Mouse (Mus musculus) layer of hippocampus, adult 18-20 months (tissue): ENCODE measurements around the gene Ncf4. TPM values are rescaled to one million over a fixed set of nuclear protein-coding genes. Genes with fewer than 3 reads are reported as not detected.
"Not testable (repeated sequence)": the region's sequence is repeated elsewhere in the genome, so short reads cannot be mapped to it uniquely, and the experiment has no call there.

Experiments used
- DNase-seq, 2 experiments: peaks; one replicate each; pipeline ENCODE4 v3.0.0; 2022; ENCODE audit warnings: low spot score in 2 of 2
- total RNA-seq, 2 experiments: library from RNA; stranded (reverse); gene quantifications; 2 replicates each; pipeline ENCODE4 v1.2.3; 2021

Ncf4 gene
- total RNA-seq, 2 experiments from 2014 or later: 1.1 to 1.8 TPM

DNA sequence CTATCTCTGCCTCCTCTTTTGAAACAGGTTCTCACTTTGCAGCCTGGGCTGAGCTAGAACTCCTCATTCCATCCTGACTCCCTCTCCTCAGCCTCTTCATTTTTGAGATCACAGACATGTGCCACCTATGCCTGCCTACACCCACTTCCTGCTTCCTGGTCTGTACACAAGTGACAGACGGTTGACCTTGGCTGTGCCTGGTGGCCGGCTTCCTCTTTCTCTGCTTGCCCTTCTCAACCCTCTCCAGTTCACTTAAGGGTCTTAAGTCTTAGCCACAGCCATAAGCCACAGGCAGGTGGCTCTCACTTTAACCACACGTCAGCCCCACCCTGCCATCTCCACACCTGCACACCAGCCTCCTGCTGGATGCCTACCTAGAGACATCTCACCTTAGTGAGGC lies 3.8 kb downstream of the Ncf4 start:
- no peak for DNase-seq

DNA sequence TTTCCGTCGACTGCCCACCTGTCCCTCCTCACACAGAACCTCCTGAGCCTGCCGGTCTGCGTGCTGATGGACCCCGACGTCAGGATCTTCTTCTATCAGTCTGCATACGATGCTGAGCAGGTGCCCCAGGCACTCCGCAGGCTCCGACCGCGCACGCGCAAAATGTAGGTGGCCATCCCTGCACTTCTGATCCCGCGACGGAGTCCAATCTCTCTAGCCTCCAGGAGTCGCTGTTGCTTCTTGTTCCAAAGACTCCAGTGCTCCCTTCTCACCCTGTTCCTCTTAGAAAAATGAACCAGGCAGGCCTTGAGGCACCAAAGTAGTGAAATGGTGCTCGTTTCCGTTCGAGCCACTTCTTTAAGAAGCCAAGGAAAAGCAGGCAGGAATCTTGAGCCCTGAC lies 10.2 kb downstream of the Ncf4 start:
- DNase-seq: peak in 1 of 2 experiments; percentile 55

DNA sequence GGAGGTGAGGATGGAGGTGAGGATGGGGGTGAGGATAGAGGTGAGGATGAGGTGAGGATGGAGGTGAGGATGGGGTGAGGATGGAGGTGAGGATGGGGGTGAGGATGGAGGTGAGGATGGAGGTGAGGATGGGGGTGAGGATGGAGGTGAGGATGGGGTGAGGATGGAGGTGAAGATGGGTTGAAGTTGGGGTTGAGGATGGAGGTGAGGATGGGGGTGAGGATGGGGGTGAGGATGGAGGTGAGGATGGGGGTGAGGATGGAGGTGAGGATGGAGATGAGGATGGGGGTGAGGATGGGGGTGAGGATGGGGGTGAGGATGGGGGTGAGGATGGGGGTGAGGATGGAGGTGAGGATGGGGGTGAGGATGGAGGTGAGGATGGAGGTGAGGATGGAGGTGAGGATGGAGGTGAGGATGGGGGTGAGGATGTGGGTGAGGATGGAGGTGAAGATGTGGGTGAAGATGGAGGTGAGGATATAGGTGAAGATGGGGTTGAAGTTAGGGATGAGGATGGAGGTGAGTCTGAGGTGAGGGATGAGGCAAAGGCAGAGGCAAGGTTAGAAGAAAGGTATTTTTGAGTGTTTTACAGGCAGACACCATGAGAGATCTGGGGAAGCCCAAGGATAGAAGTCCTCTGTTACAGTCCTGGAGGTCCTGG lies 12.1 kb downstream of the Ncf4 start:
- not testable (repeated sequence) for DNase-seq

DNA sequence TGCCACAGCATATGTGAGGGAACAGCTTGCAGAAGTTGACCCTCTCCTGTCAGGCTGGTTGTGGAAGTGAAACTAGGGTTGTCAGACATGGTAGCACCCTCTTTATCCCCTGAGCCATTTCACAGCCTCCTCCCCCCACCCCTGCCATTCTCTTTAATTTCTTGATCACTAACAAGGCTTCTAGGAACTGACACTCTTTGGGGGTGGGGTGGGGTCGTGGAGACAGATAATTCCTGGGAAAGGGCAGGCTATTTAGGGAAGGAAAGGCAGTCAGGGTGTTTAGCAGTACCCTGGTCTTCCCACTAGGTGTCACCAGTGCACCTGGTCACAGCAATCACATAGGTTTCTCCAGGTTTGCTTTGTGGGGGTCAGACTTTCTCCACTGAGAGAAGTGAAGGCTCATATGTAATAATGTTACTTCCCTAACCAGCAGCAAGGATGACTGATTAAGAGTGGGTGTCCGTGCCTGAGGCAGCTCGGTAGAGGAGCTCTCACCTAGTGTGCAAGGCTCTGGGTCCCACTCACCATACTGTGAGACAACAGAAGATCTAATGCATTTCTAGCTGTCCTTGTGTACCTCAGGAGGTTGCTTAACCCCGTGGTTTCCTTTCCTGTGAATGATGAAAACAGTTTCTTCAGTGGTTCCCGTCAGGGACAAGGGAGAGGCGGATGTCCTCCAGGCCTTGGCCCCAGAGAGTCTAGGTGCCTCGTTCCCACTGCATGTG lies 12.9 kb downstream of the Ncf4 start:
- DNase-seq: peak; percentile 33 to 73

DNA sequence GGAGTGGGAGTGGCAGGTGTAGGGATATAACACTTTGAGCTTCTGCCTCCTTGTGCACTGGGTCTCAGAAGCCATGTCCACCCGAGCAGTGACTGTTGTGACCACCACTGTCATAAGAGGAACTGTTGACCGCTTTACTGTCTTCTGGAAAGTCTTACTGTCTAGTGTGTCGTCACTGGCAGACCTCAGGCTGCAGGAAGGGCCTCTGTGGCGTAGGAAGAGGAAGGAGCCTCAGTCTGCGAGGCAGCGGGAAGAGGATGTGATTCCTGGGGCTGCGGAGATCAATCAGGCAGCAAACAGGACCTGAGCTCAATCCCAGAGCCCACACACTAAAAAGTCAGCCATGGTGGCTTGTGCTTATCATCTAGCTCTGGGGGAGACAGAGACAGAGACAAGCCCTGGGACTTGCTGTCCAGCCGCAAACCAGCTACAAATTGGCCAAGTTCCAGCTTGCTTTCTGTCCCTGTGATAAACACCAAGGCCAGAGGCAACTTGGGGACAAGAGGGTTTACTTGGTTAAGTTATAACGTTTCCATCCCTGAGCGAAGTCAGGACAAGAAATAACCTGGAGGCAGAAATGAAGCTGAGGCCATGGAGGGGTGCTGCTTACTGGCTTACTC lies 13.8 kb downstream of the Ncf4 start:
- no peak for DNase-seq

DNA sequence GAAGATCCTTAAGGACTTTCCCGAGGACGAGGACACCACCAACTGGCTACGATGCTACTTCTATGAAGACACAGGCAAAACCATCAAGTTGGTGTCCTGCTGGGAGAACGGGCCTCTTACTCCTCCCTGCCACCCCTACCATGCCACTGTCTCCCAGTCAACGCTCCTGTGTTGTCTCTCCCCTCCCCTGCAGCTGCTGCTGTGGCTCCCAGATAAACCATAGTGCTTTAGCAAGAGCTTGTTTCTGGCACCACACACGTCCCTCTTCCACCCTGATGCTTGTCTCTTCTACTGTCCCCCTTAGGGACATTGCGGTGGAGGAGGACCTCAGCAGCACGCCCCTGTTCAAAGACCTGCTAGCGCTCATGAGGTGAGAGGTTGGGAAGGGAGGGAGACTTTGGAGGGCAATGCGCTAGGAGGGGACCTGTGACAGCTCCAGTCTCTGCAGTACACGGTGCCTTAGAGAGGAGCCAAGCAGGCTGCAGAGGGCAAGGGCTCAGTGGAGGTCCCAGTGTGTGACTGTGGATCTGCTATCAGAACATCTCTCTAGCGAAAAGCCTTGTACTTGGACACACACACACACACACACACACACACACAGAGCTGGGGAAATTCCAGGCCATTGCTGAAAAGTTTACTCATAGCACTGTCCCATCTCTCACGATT lies 16.2 kb downstream of the Ncf4 start:
- no peak for DNase-seq

DNA sequence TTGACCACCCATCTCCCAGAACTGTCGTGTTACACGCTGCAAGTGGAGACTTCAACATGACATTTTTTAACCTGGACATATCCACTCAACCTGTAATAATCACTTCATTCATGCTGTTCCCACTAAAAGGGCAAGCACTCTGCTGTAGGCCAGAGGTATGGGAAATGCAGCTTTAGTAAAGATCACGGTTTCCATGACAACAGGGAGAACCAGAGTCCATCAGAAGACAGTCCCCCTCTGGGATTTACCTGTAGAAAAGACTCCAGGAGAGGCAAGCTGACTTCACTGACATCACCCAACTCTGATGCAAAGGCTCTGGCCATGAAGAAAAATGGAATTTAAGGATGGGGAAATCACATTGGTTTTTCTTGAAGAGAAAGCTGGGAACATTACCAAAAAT lies 18.7 kb downstream of the Ncf4 start:
- DNase-seq: no peak

DNA sequence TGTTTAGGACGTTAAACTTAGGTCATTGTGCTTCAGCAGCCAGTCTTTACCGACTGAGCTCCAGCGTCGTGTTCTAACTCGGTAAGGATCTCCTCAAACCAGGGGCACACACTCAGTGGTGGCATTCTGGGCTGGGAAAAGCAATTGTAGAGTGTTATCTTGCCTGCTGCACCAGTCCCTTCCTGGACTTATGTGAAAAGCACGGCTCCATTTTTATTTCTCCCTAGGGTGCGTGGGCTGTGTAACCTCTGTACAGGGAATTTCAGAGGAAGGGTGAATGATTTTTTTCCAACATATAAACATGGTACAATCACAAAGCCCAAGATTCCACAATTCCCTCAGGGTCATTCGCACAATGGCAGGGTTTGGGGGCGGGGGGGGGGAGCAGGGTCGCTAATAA lies 22.8 kb downstream of the Ncf4 start:
- DNase-seq: no peak

DNA sequence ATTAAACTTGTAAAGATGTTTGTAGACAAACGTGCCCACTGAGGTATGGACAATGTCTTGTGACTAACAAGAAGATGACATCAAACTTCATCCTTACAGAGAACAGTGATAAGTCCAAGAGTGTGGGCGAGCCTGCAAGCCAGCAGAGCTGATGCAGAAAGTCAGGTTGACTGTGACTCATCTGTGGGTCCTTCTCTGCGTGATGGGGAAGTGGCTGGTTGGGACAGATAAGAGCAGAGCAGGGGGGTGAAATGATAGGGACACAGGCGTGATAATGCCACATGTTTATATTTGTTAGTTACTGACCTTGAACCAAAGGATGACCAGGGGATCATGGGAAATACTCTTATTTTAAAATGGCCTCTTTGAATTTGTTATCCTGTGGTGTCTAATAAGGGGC lies 23.3 kb downstream of the Ncf4 start:
- DNase-seq: no peak

DNA sequence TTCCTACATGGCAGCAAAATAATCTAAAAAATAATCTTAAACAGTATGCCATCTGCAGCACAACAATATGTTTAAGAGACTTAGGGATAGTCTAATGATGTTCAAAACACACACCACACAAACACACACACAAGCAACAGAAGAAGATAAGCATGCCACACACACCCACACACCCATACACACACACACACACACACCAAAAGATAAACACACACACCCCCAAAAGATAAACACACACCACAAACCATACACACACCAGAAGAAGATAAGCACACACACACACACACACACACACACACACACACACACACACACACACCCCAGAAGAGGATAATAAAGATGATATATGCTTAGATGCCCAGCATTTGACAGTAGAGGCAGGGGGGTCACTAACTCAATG lies 26.6 kb downstream of the Ncf4 start:
- no peak for DNase-seq

DNA sequence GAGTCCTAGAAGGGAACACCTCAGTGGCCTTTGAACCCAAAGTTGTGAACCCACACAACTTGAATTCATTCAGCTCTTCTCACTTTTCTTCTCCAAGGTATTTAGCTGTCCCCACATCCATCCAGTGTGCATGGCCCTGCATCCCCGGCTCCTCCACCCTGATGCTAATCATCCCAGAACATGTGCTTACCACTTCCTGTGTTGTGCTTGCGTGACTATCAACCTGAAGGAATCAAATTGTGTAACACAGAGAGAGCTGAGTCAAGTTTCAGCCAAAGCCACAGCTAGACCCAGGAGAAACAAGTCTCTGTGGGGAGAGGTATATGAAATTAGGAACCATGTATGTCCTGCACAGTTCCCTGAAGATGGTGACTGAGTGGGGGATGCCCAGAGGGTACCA lies 33.7 kb downstream of the Ncf4 start:
- DNase-seq: no peak

DNA sequence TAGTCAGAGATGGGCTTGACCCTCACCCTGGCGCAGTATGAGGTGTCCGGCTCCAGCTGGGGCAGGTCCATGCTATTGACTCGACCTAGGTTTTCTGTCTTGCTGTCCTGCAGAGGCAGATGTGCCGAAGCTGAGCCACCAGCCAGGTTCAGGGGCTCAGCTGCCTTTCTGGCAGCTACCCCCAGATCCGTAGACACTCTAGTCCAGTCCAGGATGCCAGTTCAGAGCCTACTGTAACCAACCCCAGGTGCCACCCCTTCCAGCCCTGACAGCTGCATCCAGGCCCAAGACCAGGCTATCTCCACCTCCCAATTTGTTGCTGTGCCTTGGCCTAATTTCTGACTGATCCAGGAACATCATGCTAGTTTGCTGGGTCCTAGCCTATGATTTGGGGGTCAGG lies 43.3 kb downstream of the Ncf4 start:
- DNase-seq: no peak

DNA sequence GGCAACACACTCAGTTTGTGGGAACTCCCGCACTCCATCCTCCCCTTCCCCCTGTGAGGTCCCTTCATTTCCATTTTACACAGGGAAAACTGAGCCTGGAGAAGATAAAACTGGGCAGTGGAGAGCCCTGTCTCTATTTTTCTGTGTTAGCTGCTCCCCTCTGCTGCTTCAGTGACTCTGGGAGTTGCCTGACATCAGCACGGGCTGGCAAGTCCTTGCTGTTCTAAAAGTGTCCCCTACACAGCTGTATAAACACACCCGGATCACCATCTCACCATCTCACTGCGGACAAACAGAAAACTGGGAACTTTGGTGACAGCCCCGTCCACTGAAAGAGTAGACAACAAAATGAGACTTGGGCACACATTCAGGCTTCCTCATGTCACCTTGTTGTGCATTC lies 45.2 kb downstream of the Ncf4 start:
- DNase-seq: not testable (repeated sequence)

DNA sequence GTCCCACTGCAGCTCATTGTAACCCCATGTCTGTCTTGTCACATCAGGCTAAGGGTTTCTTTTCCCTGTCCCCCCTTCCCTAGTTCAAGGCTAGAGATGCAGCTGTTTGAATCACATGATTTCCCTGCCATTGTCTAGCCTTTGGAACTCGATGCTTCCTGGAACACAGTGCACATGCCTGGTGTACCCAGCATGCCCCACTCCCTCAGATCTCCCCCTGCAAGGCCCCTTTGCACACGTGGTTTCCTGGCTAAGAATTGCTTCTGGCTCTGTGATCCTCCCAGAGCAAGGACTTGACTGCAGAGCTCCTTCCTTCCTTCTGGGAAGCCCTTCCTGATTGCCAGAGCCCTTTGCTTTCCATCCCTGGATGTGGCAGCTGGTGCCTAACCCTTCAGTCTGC lies 48.6 kb downstream of the Ncf4 start:
- not testable (repeated sequence) for DNase-seq

DNA sequence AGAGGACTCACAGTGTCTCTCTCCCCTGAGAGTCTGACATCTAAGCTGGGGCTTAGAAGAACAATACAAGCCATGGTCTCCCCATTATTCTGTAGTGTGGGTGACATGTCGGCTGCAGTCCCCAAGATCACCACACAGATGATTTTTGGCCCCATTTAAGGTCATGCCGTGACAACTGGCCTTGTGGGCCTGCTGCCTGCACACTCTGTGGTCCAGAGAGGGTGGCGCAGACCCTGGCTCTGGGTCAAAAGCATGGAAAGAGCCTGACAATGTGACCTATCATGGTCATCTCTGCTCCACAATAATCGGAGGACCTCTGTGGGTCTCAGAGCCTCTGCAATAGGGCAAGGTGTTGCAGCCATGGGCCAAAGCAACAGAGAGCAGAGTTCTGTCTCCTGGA lies 49.1 kb downstream of the Ncf4 start:
- no peak for DNase-seq

DNA sequence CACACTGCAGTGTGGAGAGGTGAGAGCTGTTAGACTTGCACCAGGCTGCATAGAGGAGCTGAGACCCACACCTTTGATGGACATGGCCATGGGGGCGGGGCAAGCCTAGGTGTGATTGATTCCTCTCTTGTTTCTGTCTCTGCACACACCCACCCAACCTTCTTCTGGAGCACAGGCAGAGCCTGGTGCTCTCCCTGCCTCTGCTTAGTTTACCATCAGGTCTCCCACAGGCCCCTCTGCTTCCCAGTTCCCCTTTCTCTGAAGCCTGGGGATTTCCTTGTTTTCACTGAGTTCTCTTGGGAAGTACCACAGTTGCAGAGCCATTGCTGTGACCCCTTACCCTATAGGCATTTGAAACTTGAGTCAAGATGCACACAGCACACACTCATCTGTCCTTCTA lies 54.0 kb downstream of the Ncf4 start:
- DNase-seq: no peak

DNA sequence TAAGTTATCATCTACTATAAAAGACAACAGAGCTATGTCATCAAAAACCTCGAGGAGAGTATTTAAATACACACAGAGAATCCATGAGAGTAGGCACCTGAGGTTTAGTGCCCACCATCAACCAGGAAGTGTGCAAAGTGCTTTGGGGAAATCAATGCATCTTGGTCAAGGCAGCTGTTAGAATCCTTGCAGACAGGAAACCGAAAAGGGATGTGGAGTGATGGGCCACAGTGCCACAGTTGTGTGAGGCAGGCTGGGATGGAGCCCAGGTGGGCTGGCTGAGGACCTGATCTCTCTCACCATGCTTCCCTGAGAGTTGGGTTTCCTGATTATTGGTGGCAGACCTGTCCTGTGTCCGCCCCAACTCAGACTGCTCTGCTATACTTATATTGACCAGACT lies 55.0 kb downstream of the Ncf4 start:
- no peak for DNase-seq

DNA sequence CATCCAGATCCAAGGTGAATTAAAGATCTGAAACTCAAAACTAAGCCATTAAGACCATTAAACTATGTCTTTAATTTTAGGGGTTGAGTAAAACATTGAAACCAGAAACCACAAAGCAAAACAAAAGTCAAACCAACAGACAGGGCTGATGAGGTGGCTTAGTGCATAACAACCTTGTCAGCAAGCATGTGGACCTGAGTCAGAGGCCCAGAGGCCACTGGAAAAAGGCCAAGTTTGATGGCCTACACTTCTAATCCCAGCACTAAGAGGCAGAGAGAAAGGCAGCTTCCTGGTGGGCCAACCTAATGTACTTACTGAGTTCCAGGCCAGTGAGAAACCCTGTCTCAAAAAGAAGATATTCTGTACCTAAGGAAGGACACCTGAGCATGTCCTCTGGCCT lies 56.2 kb downstream of the Ncf4 start:
- no peak for DNase-seq

DNA sequence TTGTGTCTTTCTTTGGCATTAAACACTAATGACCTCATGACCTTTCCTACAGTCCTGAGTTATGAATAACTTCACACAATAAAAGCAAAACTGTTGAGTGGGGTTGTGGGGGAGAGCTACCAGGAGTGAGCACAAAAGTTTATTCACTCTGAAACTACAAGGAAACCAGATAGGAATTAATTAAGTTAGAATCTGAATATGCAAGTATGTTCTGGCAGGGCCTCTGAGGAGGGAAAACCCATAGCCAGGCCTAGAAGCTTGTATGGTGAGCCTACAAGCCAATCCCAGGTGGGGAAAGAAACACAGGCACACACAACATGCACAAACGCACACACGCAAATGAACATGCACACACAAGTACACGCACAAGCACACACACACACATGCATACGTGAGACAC lies 58.1 kb downstream of the Ncf4 start:
- DNase-seq: no peak

DNA sequence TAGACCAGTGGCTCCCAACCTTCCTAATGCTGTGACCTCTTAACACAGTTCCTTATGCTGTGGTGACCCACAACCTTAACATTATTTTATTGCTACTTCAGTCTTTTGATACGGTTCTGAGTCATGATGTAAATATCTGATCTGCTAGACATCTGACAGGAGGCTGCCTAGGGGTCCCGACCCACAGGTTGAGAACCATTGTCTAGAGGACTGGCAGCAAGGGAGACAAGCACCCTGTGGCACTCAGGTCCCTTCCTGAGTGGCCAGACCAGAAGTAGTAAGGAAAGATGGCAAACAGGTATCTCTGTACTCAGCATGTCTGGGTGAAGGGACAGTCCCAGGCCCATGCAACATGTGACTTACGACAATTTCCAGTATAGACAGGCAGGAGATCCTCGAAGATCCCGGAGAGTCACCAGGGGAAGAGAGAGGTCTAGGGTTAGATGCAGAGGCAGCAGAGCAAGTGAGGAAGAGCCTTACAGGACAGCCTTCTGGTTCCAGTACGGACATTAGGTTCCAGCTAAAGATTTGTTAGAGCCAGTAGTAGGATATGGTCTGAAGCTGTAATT lies 59.1 kb downstream of the Ncf4 start:
- DNase-seq: no peak

DNA sequence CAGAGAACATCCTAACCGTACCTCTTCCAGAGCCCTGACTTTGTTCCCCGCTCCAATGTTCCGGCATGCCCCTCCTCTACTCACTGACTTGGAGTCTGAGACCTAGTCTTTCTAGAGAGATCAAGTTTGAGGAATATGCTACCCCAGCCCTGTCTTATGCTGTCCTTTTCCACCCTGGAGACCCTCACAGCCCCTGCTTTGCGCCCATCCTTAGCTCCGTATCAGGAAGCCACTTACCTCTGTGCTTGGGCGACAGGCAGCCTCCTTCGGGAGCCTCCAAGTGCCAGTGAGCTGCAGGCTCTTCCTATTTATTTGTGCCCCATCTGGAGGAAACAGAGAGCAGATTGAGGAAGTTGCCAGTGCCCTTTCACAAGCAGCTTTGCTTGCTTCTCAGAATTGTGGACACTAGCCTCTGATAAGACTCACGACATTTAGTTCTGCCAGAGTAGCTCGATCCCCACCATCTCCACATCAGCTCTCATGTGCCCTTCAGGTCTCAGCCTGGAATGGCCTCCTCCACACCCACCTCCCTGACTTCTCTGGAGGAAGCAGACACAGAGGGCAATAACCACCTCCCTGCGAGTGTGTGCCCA lies 60.8 kb downstream of the Ncf4 start, which contains the start of gene Csf2rb2:
TSS of gene Csf2rb2 (minus strand) at position 381 of the 593 bp plus-strand sequence.
- peak in 1 of 2 experiments; percentile 3 for DNase-seq
